ENCODE assay signal across 12 mouse cellular contexts in genomic region chr5:43325561-43325960, GRCm38 (mm10).
"Had no signal": no experiment of that assay in that cellular context is flagged by ENCODE, and none has a peak within 500 bp of the region (broad histone marks: within the 10 kb centered on the region; RNA-seq: fewer than 3 reads in every experiment).

No protein-coding gene starts in this region.

- H3K9ac ChIP-seq: limb, embryonic 12.5 days; liver, embryonic 13.5 days; liver, postnatal 0 days; midbrain, embryonic 15.5 days; neural tube, embryonic 12.5 days had no signal

- H3K4me3 ChIP-seq: limb, embryonic 12.5 days; liver, embryonic 13.5 days; midbrain, embryonic 15.5 days; neural tube, embryonic 12.5 days had no signal

- H3K9me3 ChIP-seq: limb, embryonic 12.5 days; liver, embryonic 13.5 days; midbrain, embryonic 15.5 days; neural tube, embryonic 12.5 days had no signal

- H3K27me3 ChIP-seq: limb, embryonic 12.5 days; liver, embryonic 13.5 days; midbrain, embryonic 15.5 days; neural tube, embryonic 12.5 days had no signal

- H3K4me1 ChIP-seq: liver, embryonic 13.5 days; midbrain, embryonic 15.5 days; neural tube, embryonic 12.5 days had no signal

- DNase-seq: kidney, adult 8-10 months; kidney, postnatal 36 days; liver; liver, embryonic 13.5 days; liver, postnatal 0 days; lung, postnatal 36 days; thymus, adult 18-20 months; thymus, postnatal 25 days had no signal

- H3K36me3 ChIP-seq: limb, embryonic 12.5 days; liver, embryonic 13.5 days; midbrain, embryonic 15.5 days; neural tube, embryonic 12.5 days had no signal

- H3K27ac ChIP-seq: kidney, postnatal 0 days; limb, embryonic 12.5 days; liver, embryonic 13.5 days; midbrain, embryonic 15.5 days; neural tube, embryonic 12.5 days had no signal

- ATAC-seq: liver, postnatal 0 days; midbrain, embryonic 15.5 days had no signal

- H3K4me2 ChIP-seq: limb, embryonic 12.5 days; liver, embryonic 13.5 days; midbrain, embryonic 15.5 days; neural tube, embryonic 12.5 days had no signal
